In genomic region chr2:180786732-180787131, GRCm38 (mm10) we compare ENCODE assay signal across 9 mouse cellular contexts. TPM values are rescaled to one million over a fixed set of nuclear protein-coding genes. Genes with fewer than 3 reads are reported as not detected.
DNase-seq lines count a peak whose midpoint lies in the region; ATAC-seq and TF ChIP-seq lines count a peak whose summit lies in the region.
"Had no signal": no experiment of that assay in that cellular context is flagged by ENCODE, and none has a peak within 500 bp of the region (broad histone marks: within the 10 kb centered on the region; RNA-seq: fewer than 3 reads in every experiment).

No protein-coding gene starts in this region.

- H3K4me3 ChIP-seq in layer of hippocampus, adult 2 months: no peak overlapping the region
- no peak overlapping the region for H3K4me3 ChIP-seq in liver, embryonic 14.5 days (ENCODE audit: insufficient read depth in 1 of 2, low read depth in 2 of 2, low read length in 2 of 2)
- H3K4me3 ChIP-seq: heart, embryonic 13.5 days had no signal

- H3K9ac ChIP-seq in liver, embryonic 14.5 days (replicated peaks): no peak overlapping the region
- H3K9ac ChIP-seq: heart, embryonic 13.5 days had no signal

- no peaks in the 10 kb centered on the region for H3K4me1 ChIP-seq in liver, embryonic 14.5 days (replicated peaks; ENCODE audit: control insufficient read depth in 2 of 2, insufficient read depth in 2 of 2, low read length in 1 of 2)

- no peaks in the 10 kb centered on the region for H3K36me3 ChIP-seq in liver, embryonic 14.5 days (replicated peaks; ENCODE audit: control insufficient read depth, insufficient read depth, low read depth)
- H3K36me3 ChIP-seq: heart, embryonic 13.5 days had no signal

- ATAC-seq in CD4-positive, CD25-positive, alpha-beta regulatory T cell, adult 4 months: peak; percentile 56
- ATAC-seq in liver, embryonic 14.5 days (ENCODE audit: insufficient read depth): no peak

- H3K27me3 ChIP-seq in liver, embryonic 14.5 days (ENCODE audit: control insufficient read depth, insufficient read depth, low read length): no peaks in the 10 kb centered on the region; the same call in 1 of the 2 replicates

- no peak overlapping the region for H3K27ac ChIP-seq in layer of hippocampus, adult 2 months
- no peak overlapping the region for H3K27ac ChIP-seq in liver, embryonic 14.5 days
- H3K27ac ChIP-seq: heart, embryonic 13.5 days had no signal

- no peak overlapping the region for H3K4me2 ChIP-seq in liver, embryonic 14.5 days (ENCODE audit: low read depth)
- H3K4me2 ChIP-seq: heart, embryonic 13.5 days had no signal

- peak; percentile 89 for TF ChIP-seq CTCF in layer of hippocampus, adult 2 months (conservative IDR thresholded peaks at IDR 0.05)
- TF ChIP-seq CTCF in liver, embryonic 14.5 days (IDR thresholded peaks at IDR 0.05; ENCODE audit: low read depth): peak; percentile 78

- DNase-seq in cerebellum, adult 18-20 months: peak; percentile 67 to 77
- DNase-seq in cerebellum, adult 11-12 months: no peak
- peak in 1 of 2 experiments; percentile 63 for DNase-seq in layer of hippocampus, adult 2 months (ENCODE audit: low spot score in 2 of 2)
- DNase-seq in layer of hippocampus, postnatal 36 days: no peak
- DNase-seq in c-Kit-positive CD71-positive TER-119-positive erythroid progenitor cells, embryonic 14.5 days (ENCODE audit: low spot score): peak; percentile 46
- DNase-seq in liver, embryonic 14.5 days (ENCODE audit: low read depth in 3 of 3, low spot score in 3 of 3): peak in 1 of 3 experiments; percentile 26
- peak; percentile 41 for DNase-seq in thymus, postnatal 0 days (ENCODE audit: low spot score)

- TF ChIP-seq EP300 in liver, embryonic 14.5 days (IDR thresholded peaks at IDR 0.05; ENCODE audit: low read depth): no peak

- no peaks in the 10 kb centered on the region for H3K9me3 ChIP-seq in liver, embryonic 14.5 days (ENCODE audit: control insufficient read depth, low read length)
- H3K9me3 ChIP-seq: heart, embryonic 13.5 days had no signal

RNA-seq across cellular contexts. Expression of gene Bhlhe23, which starts 10.0 kb away (rescaled TPM):
- total RNA-seq in layer of hippocampus, adult 2 months (2021): not detected
- total RNA-seq in layer of hippocampus, postnatal 36 days (2021): not detected
- polyA plus RNA-seq in CD4-positive, CD25-positive, alpha-beta regulatory T cell, adult 4 months (2017; shearing (Covaris generic)): not detected
- polyA plus RNA-seq in liver, embryonic 14.5 days (2012; rRNA removed): not detected in 2 replicates
- polyA plus RNA-seq in liver, embryonic 14.5 days (2014; fragmentation: Nextera tagmentation; extraction: Ambion mirVana): not detected in 2 replicates
- 0.17 and 0.19 TPM in 2 replicates for polyA plus RNA-seq in thymus, postnatal 0 days (2015; fragmentation: Nextera tagmentation; extraction: Ambion mirVana)
- polyA plus RNA-seq: heart, embryonic 13.5 days had no signal

Comparison
In these comparisons a context has a peak if more than half of its experiments do, and no peak if none do; other contexts are left out.
1. DNase-seq: peak in cerebellum, adult 18-20 months (2 of 2), c-Kit-positive CD71-positive TER-119-positive erythroid progenitor cells, embryonic 14.5 days (single experiment) and thymus, postnatal 0 days (single experiment); none in cerebellum, adult 11-12 months (single experiment) and layer of hippocampus, postnatal 36 days (0 of 2).